Mouse (Mus musculus) liver, adult 2 months (tissue): ENCODE data around the gene Itga2b.

Experiments
- CTCF ChIP-seq: fragments of 200-500 bp; IDR thresholded peaks from 2 replicates; pipeline ENCODE4 v1.5.1; 2011; ENCODE audit warnings: low read depth, low read length, control low read depth
- POLR2A ChIP-seq: fragments of 200-500 bp; IDR thresholded peaks from 2 replicates; pipeline ENCODE4 v1.6.1; 2011; ENCODE audit warnings: low read length, control low read depth; ENCODE audit not compliant: insufficient read depth; ENCODE audit errors: extremely low read depth

- no peak for TF ChIP-seq CTCF
- TF ChIP-seq POLR2A, result no peak
Observed at GRCm38 (mm10) chr11:102449043-102450008, 20.6 kb downstream of the Itga2b start.
